Mouse (Mus musculus) C2C12 (cell line): ENCODE data around the gene Slc12a7. TPM values are rescaled to one million over a fixed set of nuclear protein-coding genes. Genes with fewer than 3 reads are reported as not detected.

Experiments
- H3K27me3 ChIP-seq: one replicate; pipeline ENCODE4 v1.6.1; 2011; ENCODE audit not compliant: control insufficient read depth, insufficient read depth, insufficient read length
- H3K36me3 ChIP-seq: one replicate; pipeline ENCODE4 v1.6.1; 2011; ENCODE audit not compliant: control insufficient read depth, insufficient read depth
- H3K4me3 ChIP-seq: one replicate; pipeline ENCODE4 v1.5.1; 2011; ENCODE audit warnings: mild to moderate bottlenecking, control low read depth; ENCODE audit not compliant: poor library complexity, insufficient read depth, severe bottlenecking
- H3K79me2 ChIP-seq: one replicate; pipeline ENCODE4 v1.6.1; 2011; ENCODE audit not compliant: control insufficient read depth, insufficient read depth
- H3K79me3 ChIP-seq: one replicate; pipeline ENCODE4 v1.6.1; 2011; ENCODE audit warnings: low read depth, control low read depth
- H3ac ChIP-seq: one replicate; pipeline ENCODE3; 2011; ENCODE audit warnings: low read depth; ENCODE audit not compliant: control insufficient read depth, insufficient read length
- CEBPB ChIP-seq: IDR thresholded peaks from one replicate; pipeline ENCODE4 v1.6.1; 2011; ENCODE audit warnings: low read depth, mild to moderate bottlenecking, control low read depth, moderate library complexity
- CTCF ChIP-seq: IDR thresholded peaks from one replicate; pipeline ENCODE4 v1.5.1; 2011; ENCODE audit not compliant: control insufficient read depth, insufficient read depth, insufficient read length
- FOSL1 ChIP-seq: IDR thresholded peaks from one replicate; pipeline ENCODE4 v1.8.0; 2011; ENCODE audit warnings: mild to moderate bottlenecking, low read length; ENCODE audit not compliant: poor library complexity, insufficient read depth, severe bottlenecking
- MAX ChIP-seq: IDR thresholded peaks from one replicate; pipeline ENCODE4 v1.6.1; 2011; ENCODE audit warnings: mild to moderate bottlenecking, control low read depth
- MYOD1 ChIP-seq: IDR thresholded peaks from one replicate; pipeline ENCODE4 v1.6.1; 2011; ENCODE audit warnings: low read depth; ENCODE audit not compliant: control insufficient read depth, insufficient read length
- MYOG ChIP-seq: IDR thresholded peaks from one replicate; pipeline ENCODE4 v1.6.1; 2011; ENCODE audit not compliant: control insufficient read depth, insufficient read length; ENCODE audit errors: extremely low read depth
- USF1 ChIP-seq: IDR thresholded peaks from one replicate; pipeline ENCODE4 v1.6.1; 2011; ENCODE audit warnings: low read depth, mild to moderate bottlenecking, control low read depth, moderate library complexity
- polyA plus RNA-seq: library from polyadenylated mRNA; unstranded; fragments of >200 nt; fragmentation: generic; extraction: Trizol; gene quantifications from one replicate; pipeline ENCODE4 v1.2.1, GENCODE M21; 2012; ENCODE audit warnings: missing spikeins

Slc12a7 gene
- polyA plus RNA-seq, 1 experiment: 28.7 TPM

GRCm38 (mm10) chr13:73688934-73689333, 44.0 kb upstream of the Slc12a7 start:
- TF ChIP-seq FOSL1 (no peak), USF1 (no peak), CEBPB (no peak), CTCF (no peak), MYOD1 (no peak), MYOG (no peak), MAX (no peak)
- Histone ChIP-seq H3K36me3 (no peaks in the 10 kb centered on the region), H3K79me3 (no peaks in the 10 kb centered on the region), H3K4me3 (no peak overlapping the region), H3K27me3 (peaks cover 4% of the 10 kb centered on the region), H3K79me2 (no peaks in the 10 kb centered on the region), H3ac (no peak overlapping the region)

GRCm38 (mm10) chr13:73692249-73692868, 40.5 kb upstream of the Slc12a7 start:
- Histone ChIP-seq H3K79me2 (no peaks in the 10 kb centered on the region), H3ac (no peak overlapping the region), H3K36me3 (no peaks in the 10 kb centered on the region), H3K4me3 (no peak overlapping the region), H3K27me3 (peaks cover 4% of the 10 kb centered on the region), H3K79me3 (no peaks in the 10 kb centered on the region)
- TF ChIP-seq USF1 (no peak), CTCF (peak; percentile 6)

DNA sequence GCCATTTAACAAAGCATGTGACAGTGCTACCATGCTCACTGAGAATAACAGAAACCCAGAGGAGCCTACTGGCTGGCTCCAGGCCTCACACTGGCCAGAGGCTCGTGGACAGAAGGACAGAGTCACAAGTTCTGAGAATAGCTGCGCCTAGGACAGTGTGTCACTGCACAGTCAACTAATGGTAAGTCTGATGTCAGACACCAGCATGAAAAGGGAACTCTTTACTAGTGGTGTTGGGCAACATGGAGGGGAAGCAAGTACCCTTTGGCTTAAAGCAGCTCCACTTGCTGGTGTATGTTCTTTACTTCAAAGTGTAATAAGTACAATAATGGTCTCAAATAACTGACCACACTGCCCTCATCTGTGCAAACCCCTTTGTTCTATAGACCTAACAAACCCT, 39.6 kb upstream of the Slc12a7 start:
- H3K4me3 ChIP-seq: no peak overlapping the region
- H3K79me3 ChIP-seq: no peaks in the 10 kb centered on the region
- H3K27me3 ChIP-seq: peaks cover 4% of the 10 kb centered on the region
- H3ac ChIP-seq: no peak overlapping the region
- TF ChIP-seq MYOD1: no peak
- no peak for TF ChIP-seq CTCF
- no peak for TF ChIP-seq MYOG
- no peak for TF ChIP-seq USF1
- TF ChIP-seq CEBPB: no peak
- TF ChIP-seq FOSL1: no peak
- TF ChIP-seq MAX: no peak
- no peaks in the 10 kb centered on the region for H3K79me2 ChIP-seq
- no peaks in the 10 kb centered on the region for H3K36me3 ChIP-seq

DNA sequence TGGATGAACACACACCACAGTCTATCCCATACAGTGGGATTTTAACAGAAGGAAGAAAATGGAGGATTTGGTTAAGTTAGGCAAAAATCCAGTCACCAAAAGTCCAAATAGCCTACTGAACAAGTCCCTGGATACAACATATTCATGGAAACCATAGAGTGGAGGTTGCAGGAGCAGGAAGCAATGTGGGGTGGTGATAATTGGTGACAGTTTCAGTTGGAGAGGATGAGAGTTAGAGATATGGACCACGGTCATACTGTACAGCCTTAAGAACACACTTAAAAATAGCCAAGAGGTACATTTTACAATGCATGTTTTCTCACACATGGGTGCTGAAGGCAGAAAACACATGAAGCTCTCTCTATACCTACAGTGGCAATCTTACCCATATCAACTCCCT, 37.9 kb upstream of the Slc12a7 start:
- no peak overlapping the region for H3ac ChIP-seq
- no peaks in the 10 kb centered on the region for H3K36me3 ChIP-seq
- no peak for TF ChIP-seq USF1
- TF ChIP-seq MAX: no peak
- TF ChIP-seq MYOG: no peak
- H3K79me2 ChIP-seq: no peaks in the 10 kb centered on the region
- no peak overlapping the region for H3K4me3 ChIP-seq
- H3K79me3 ChIP-seq: no peaks in the 10 kb centered on the region
- peaks cover 10% of the 10 kb centered on the region for H3K27me3 ChIP-seq

- Histone ChIP-seq H3K79me3 (no peaks in the 10 kb centered on the region), H3K79me2 (no peaks in the 10 kb centered on the region), H3K4me3 (no peak overlapping the region), H3ac (no peak overlapping the region), H3K36me3 (no peaks in the 10 kb centered on the region), H3K27me3 (peaks cover 18% of the 10 kb centered on the region)
- TF ChIP-seq USF1 (no peak), CEBPB (no peak), MAX (no peak), CTCF (no peak), MYOG (no peak), FOSL1 (no peak)
These were observed 36.4 kb upstream of the Slc12a7 start for GRCm38 (mm10) chr13:73696529-73696928.

- Histone ChIP-seq H3K36me3 (no peaks in the 10 kb centered on the region), H3K79me3 (no peaks in the 10 kb centered on the region), H3K4me3 (no peak overlapping the region), H3ac (no peak overlapping the region), H3K79me2 (no peaks in the 10 kb centered on the region), H3K27me3 (peaks cover 18% of the 10 kb centered on the region)
- TF ChIP-seq MYOD1: no peak
- TF ChIP-seq CTCF: no peak
- TF ChIP-seq MAX: no peak
- no peak for TF ChIP-seq USF1
- TF ChIP-seq CEBPB: no peak
- TF ChIP-seq MYOG: no peak
- no peak for TF ChIP-seq FOSL1
These were observed 33.2 kb upstream of the Slc12a7 start for GRCm38 (mm10) chr13:73699714-73700113.
